Mouse (Mus musculus) small intestine, adult 2 months (tissue): Measurements from ENCODE around the gene Slc47a1.
"Not testable (repeated sequence)": the region's sequence is repeated elsewhere in the genome, so short reads cannot be mapped to it uniquely, and the experiment has no call there.

Source experiments
- CTCF ChIP-seq: fragments of 200-500 bp; IDR thresholded peaks from 2 replicates; pipeline ENCODE4 v1.5.1; 2012; ENCODE audit warnings: low read depth, mild to moderate bottlenecking, control low read depth, inconsistent platforms, low read length, moderate library complexity, mixed read lengths; ENCODE audit not compliant: insufficient replicate concordance, insufficient read length; ENCODE audit errors: extremely low read depth
- POLR2A ChIP-seq: fragments of 200-500 bp; IDR thresholded peaks from 2 replicates; pipeline ENCODE4 v1.6.1; 2012; ENCODE audit warnings: low read depth, mild to moderate bottlenecking, control low read depth, inconsistent platforms, low read length, moderate library complexity

DNA sequence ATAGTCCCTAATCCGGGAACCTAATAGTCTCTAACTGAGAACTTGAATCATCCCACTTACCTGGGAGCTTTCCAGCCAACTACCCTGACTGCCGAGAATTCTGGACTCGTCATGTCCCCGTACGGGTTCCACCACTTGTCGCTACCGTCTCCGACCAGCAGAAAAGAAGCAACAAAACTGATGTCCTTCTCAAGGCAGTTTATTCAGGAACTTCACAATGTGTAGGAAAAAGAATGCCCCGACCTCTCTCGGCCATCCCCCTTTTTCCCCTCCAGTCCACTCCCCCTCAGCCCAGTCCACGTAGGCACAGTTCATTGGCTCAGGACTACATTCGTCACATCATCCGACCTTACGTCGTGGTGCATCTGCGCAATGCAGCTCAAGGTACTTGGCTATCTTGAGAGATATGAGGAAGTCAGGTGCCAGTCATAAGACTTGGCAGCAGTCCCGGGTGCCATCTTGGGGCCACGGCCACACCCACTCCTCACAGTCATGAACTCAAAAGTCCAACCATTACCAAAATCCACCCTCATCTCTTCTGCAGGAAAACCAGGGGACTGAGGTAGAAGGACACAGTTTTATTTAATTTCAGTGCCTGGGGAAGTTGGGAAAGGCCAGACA is 19.4 kb upstream of the Slc47a1 start:
- TF ChIP-seq CTCF, POLR2A: not testable (repeated sequence)
